Mouse (Mus musculus) mouse trophoblast stem cell (cell line): ENCODE data around the gene Ttc30b.
"Not testable (repeated sequence)": the region's sequence is repeated elsewhere in the genome, so short reads cannot be mapped to it uniquely, and the experiment has no call there.

Source experiments
- in situ Hi-C, 2 experiments: fragments of 300-500 bp; cut with MseI, MboI; formaldehyde crosslinking; loops; 2 replicates in 1 of 2; 3 replicates in 1 of 2; pipeline ENCODE4 v1.15.1; 2025

The Ttc30b gene

GRCm38 (mm10) chr2:75953320-75953719 is 14.9 kb upstream of the Ttc30b start:
- in situ Hi-C loops: loop anchor here in 1 of 2 experiments (10.0 kb wide), 1 partner anchor 169 kb away; no protein-coding TSS in a partner anchor

DNA sequence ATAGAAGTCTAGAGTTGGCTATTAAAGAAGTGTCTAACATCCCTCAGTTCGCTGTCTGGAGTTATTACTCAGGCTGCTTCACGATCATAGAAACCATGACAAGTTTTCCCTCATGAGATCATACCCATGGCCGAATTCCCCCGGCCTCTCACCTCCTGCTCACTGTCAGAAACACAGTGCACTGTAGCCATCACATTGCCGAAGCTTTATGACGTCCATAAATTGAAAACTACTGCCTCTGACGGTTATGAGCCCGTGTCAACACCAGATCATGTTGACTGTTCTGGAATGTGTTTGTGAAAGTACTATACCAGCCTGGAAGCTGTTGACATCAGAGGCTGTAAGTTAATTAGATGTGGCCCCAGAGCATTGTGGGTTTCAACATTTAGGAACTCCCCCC is 12.3 kb upstream of the Ttc30b start:
- in situ Hi-C loops: loop anchor here in 1 of 2 experiments (10.0 kb wide), 1 partner anchor 166 kb away; no protein-coding TSS in a partner anchor

- in situ Hi-C loops: not testable (repeated sequence)
Observed at GRCm38 (mm10) chr2:75937520-75938116, 767 bp downstream of the Ttc30b start.

DNA sequence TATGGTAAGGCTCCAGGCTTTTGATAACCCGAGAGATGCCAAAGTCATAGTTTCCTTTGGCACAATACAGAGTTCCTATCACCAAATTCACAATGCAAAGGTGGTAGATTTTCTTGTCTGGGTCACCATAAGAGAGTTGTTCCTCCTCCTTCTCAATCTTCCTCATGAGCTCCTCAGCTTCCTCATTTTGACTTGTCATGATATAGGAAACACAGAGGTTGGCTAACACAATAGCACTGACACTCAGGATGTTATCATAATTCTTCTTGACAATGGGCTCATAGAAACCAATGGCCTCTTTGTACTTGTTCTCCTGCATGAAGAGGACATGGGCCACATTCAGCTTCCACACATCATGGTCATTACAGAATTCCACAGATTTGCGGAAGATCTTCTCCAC is 1.7 kb downstream of the Ttc30b start:
- in situ Hi-C loops: not testable (repeated sequence)

GRCm38 (mm10) chr2:75933541-75933940 is 4.8 kb downstream of the Ttc30b start:
- in situ Hi-C loops: no loop called here

GRCm38 (mm10) chr2:75930941-75931340 is 7.4 kb downstream of the Ttc30b start:
- in situ Hi-C loops: no loop called here

DNA sequence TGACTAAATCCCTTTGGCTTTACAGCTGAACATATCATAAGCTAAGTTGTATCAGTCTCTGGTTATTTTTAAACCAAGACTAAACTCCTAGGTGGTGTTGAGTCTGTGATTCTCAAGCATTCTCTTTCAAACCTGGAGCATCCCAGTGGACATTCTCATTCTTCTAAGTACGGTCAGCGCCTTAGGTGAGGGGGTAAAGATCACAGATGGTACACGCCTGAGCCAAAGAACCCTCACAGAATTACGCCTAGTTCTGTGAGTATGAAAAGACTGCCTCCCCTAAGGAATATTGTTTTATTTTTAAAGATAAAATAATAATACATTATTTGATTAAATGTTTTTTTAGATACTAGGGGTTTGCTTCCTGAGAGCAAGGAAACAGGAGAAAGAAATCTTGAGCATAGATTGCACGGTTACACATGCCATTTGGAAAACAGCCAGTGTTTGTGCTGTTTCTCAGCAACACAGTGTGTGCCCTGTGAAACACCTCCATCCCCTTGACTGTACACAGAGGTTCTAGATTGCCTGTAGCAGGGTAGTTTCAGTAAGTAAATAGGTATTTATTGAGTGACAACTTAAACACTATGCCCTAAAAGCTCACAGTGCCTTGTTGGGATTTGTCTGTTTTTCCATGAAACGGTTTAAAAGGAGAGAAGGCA is 8.5 kb downstream of the Ttc30b start:
- in situ Hi-C loops: no loop called here

GRCm38 (mm10) chr2:75929141-75929540 is 9.2 kb downstream of the Ttc30b start:
- in situ Hi-C loops: no loop called here

- in situ Hi-C loops: no loop called here
Observed at GRCm38 (mm10) chr2:75928011-75928410, 10.4 kb downstream of the Ttc30b start.

DNA sequence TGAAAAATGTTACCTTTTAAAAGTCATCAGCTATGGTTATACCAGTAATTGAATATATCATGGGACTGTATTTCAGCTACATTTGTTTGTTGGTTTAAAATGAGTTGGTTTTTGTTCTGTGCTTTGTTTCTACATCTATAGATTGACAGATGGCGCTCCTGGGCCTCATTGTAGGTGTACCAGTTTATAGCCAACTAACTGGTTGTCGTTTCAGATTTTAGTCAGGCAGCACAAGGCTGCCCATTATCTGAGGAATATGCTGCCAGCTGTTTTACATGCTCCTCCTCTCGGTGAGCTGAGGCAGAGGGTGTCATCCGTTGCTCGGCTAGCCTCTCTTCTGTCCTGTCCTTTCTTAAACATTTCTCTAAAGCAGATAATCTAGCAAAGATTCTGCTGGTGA is 12.3 kb downstream of the Ttc30b start:
- in situ Hi-C loops: no loop called here

GRCm38 (mm10) chr2:75923807-75924340 is 14.5 kb downstream of the Ttc30b start:
- in situ Hi-C loops: no loop called here

GRCm38 (mm10) chr2:75915040-75915439 is 23.3 kb downstream of the Ttc30b start:
- in situ Hi-C loops: no loop called here

- in situ Hi-C loops: no loop called here
Observed at GRCm38 (mm10) chr2:75907142-75907541, 31.2 kb downstream of the Ttc30b start.

DNA sequence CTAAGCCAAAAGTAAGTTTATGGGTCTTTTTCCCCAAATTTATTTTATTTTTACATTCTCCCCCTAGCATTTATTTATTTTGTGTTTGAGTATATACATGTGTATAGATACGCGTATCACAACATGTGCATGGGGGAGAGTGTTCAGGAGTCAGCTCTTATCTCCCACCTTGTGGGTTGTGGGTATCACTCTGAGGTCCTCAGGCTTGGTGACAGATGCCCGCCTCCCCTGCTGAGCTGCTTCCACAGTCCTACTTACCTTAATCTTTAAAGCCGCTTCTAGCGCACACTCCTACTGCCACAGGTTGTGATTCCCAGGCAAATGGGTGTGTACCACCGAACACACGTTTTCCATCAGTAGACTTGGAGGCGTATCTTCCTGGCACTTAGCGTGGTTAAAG is 36.5 kb downstream of the Ttc30b start:
- in situ Hi-C loops: no loop called here

DNA sequence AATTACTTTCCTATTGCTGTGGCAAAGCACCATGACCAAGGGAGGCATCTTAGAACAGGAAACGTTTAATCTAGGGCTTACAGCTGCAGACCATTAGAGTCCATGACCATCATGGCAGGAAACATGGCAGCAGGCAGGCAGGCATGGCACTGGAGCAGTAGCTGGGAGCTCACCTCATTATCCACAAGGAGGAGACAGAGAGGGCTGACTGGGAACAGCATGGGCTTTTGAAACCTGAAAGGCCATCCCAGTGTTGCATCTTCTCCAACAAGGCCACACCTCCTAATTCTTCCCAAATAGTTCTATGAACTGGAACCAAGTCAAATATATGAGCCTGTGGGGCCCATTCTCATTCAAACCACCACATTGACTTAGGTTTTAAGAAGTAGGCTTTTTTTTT is 38.1 kb downstream of the Ttc30b start:
- in situ Hi-C loops: no loop called here

GRCm38 (mm10) chr2:75895711-75896110 is 42.7 kb downstream of the Ttc30b start:
- in situ Hi-C loops: no loop called here

- in situ Hi-C loops: no loop called here
Observed at GRCm38 (mm10) chr2:75891981-75892380, 46.4 kb downstream of the Ttc30b start.
